Mouse (Mus musculus) spleen, postnatal 36 days (tissue): ENCODE results near the gene Cfap157.

Experiments used
- DNase-seq, 2 experiments: peaks; one replicate each; pipeline ENCODE4 v3.0.0; 2022; ENCODE audit warnings: low spot score in 2 of 2, mixed read lengths in 1 of 2

Gene Cfap157

GRCm38 (mm10) chr2:32784048-32784681, at the start of gene Cfap157:
TSS of gene Cfap157 (minus strand) at chr2:32784428.
- DNase-seq: no peak

GRCm38 (mm10) chr2:32828979-32829676, 44.9 kb upstream of the Cfap157 start:
- DNase-seq: no peak

- DNase-seq: no peak
Measured at GRCm38 (mm10) chr2:32825796-32826195, 41.6 kb upstream of the Cfap157 start.

- no peak for DNase-seq
Measured at GRCm38 (mm10) chr2:32824778-32825177, 40.5 kb upstream of the Cfap157 start.

GRCm38 (mm10) chr2:32824181-32824580, 40.0 kb upstream of the Cfap157 start:
- peak; percentile 4 to 11 for DNase-seq

GRCm38 (mm10) chr2:32823579-32824154, 39.4 kb upstream of the Cfap157 start:
- DNase-seq: peak; percentile 59 to 67

GRCm38 (mm10) chr2:32823153-32823552, 38.9 kb upstream of the Cfap157 start:
- DNase-seq: peak; percentile 10 to 14

GRCm38 (mm10) chr2:32822643-32823042, 38.4 kb upstream of the Cfap157 start:
- no peak for DNase-seq

GRCm38 (mm10) chr2:32821041-32821802, 37.0 kb upstream of the Cfap157 start:
- peak; percentile 38 to 48 for DNase-seq

- DNase-seq: no peak
Measured at GRCm38 (mm10) chr2:32818208-32818607, 34.0 kb upstream of the Cfap157 start.

- no peak for DNase-seq
Measured at GRCm38 (mm10) chr2:32817589-32817988, 33.4 kb upstream of the Cfap157 start.

GRCm38 (mm10) chr2:32816946-32817581, 32.8 kb upstream of the Cfap157 start:
- no peak for DNase-seq

- no peak for DNase-seq
Measured at GRCm38 (mm10) chr2:32816497-32816896, 32.3 kb upstream of the Cfap157 start.

GRCm38 (mm10) chr2:32811959-32812358, 27.7 kb upstream of the Cfap157 start:
- no peak for DNase-seq

GRCm38 (mm10) chr2:32808816-32809566, 24.8 kb upstream of the Cfap157 start:
- DNase-seq: no peak

- no peak for DNase-seq
Measured at GRCm38 (mm10) chr2:32798251-32798962, 14.2 kb upstream of the Cfap157 start.

GRCm38 (mm10) chr2:32795748-32796418, 11.7 kb upstream of the Cfap157 start:
- DNase-seq: no peak

GRCm38 (mm10) chr2:32791297-32791696, 7.1 kb upstream of the Cfap157 start:
- DNase-seq: no peak

GRCm38 (mm10) chr2:32788581-32788980, 4.4 kb upstream of the Cfap157 start:
- no peak for DNase-seq

GRCm38 (mm10) chr2:32787176-32787575, 2.9 kb upstream of the Cfap157 start:
- DNase-seq: no peak
